Mouse (Mus musculus) cerebellum, adult 11-12 months (tissue): ENCODE measurements around the gene Ptprm.

Experiments used
- DNase-seq: peaks from one replicate; pipeline ENCODE4 v3.0.0; 2022

The Ptprm gene

DNA sequence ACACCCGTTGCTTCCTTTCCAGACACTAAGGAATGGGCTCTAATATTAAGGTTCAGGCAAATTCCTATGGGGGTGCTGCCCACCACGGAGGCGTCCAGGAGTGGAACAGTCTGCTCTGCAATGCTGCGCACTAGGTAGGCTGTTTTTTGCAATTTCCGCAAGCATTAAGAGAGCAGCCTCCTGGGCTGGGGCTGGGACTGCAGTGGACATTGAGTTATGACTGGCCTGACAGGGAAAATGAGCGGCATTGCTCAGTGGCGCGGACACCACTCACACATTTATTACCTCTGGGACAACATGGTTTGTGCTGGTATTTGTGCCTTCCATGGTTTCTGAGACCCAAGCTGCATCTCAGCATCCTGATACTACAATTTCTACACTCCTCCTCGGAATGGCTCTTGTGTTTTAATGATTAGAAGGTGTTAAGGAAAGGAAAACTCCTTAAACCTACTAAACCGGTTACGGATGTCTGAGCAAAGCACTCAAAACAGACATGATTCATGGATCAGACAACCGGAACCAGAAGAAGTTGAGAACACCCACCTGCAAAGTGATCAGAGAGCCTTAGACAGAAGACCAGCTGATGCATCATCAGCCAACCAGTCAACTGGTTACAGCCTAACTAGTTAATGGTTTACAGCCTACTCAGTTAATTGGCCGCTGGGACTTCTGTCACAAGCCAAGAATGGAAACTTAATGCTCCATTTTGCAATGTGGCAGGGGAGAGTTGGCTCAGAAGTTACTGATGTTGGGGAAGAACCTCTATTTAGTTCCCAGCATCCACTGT, 76.9 kb downstream of the Ptprm start:
- DNase-seq, result no peak

DNA sequence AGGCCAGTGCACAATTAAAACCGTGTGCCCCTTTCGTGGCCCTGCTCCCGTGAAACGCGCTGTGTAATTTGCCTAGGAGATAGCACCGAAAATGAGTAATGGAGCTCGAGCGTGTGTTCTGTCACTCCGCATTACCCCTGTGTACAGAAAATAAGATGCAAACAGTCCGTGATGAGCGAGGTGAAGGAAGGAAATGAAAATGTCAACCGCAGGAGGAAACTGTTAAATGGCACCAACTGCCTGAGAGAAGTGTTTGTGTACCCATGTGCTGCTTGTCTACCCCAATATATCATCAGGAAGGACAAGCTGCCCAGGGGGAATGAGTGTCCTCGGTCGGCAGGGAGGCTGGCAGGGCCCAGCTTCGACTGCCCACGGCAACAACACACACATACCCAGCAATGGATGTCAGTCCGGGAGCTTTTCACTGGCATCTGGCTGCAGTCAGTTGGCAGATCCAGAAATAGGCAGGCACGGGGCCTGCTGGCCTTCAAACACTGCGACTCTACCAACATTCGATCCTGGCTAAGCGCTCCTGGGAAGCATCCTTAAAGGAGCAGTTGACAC, 79.6 kb downstream of the Ptprm start:
- peak; percentile 65 for DNase-seq

DNA sequence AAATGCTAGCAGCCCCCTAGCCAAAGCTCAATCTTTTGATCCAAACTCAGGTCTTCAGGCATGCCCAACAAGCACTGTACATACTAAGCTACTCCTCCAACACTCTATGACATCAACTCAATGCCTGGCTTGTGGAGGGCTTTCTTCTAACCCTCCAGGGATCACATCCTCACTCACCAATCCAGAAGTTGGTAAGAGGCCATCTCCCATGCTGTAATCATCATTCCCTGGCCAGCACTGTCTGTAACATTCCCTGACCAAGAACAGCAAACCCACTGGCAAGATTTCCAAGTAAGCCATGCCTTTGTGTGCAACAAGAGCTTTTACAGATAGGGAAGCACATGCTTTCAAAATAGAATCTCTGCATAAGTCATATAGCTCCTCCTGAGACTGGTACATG, 81.3 kb downstream of the Ptprm start:
- DNase-seq, result no peak

DNA sequence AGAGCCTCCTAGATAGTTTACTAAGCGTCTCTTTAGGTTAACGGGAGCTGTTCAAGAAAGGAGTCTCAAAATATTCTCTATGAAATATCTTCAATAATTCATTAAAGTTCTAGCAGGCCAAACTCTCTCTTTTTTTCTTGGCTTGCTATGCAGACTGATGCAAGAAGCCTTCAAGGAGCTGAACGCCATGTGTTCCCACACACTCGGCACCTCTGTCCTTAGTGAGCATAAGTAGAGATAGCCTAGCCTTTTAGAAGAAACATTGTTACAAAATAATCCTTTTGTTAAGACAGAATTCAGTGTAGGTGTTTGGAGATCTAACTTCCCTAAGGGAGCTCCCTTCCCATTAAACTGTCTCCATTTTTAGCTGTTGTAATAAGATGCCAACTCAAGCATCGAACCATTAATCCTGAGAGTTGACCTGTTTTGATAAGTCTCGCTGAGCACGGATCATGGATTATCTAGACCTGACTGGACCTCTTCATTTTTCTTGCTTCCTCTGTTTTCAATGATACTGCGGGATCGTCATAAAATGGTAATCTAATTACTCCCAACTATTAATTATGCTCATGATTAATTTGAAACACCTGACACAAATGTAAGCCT, 85.7 kb downstream of the Ptprm start:
- DNase-seq, result no peak

DNA sequence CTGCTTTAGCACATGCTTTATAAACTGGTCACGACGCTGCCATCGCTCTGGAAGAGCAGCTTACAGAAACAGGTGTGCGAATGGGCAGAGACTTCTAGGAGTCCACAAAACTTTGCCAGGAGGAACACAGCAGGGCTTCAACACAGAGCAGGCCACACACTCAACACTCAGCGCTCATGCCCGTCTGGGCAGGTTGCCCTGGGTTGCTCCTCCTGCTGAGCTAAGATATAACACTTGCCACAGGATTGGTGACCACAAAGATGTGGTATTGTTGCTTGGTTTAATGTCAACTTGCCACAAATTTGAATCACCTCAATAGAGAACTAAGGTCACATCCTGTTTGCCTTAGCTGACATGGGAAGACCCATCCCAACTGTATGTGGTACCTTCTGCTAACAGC, 88.0 kb downstream of the Ptprm start:
- no peak for DNase-seq

DNA sequence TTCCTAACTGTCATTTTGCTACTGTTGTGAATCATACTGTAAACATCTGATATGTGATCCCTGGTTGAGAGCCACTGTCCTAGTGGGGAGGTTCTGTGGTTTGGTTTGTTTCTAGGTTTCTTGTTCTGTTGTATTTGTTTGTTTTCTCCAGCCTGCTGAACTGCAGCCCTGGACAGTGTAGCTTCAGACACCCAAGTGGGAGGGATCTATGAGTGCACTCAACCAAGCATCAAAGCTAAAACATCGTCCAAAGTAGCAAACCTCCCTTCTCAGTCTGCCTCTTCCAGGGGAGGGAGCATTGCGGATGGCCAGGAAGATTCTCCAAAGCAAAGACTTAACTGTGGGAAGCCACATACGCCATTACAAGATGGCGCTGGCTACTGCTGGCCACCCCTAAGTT, 88.7 kb downstream of the Ptprm start:
- no peak for DNase-seq

DNA sequence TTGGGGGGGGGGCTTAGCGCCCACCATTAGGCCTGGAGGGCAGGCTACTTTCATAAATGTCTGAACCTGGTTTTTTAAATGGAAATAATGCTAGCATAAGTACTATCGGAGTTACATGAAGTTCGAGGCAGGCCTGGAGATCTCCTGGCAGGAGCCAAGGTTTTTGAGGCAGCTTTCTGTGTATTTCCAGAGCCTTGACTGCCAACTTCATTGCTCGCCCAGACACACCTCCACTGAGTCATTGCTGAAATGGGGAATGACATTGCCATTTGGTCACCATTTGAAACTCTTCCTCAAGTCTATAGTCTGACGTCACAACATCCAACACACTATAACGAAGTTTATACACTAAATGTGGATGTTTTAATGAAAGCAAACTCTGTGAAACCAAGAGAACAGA, 89.5 kb downstream of the Ptprm start:
- no peak for DNase-seq

DNA sequence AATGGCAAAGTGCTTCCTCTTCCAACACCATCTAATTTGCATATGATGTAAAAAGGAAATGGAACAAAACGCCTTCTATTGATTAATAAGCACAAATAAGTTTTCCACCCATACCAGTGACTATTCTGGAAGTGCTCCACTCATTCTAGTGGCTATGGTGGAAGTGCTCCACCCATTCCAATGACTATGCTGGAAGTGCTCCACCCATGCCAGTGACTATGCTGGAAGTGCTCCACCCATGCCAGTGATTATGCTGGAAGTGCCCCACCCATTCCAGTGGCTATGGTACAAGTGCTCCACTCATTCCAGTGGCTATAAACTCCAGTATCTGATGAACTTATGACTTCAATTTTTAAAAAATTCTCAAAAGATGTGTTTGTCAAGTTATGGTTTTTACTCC, 91.2 kb downstream of the Ptprm start:
- DNase-seq, result no peak

DNA sequence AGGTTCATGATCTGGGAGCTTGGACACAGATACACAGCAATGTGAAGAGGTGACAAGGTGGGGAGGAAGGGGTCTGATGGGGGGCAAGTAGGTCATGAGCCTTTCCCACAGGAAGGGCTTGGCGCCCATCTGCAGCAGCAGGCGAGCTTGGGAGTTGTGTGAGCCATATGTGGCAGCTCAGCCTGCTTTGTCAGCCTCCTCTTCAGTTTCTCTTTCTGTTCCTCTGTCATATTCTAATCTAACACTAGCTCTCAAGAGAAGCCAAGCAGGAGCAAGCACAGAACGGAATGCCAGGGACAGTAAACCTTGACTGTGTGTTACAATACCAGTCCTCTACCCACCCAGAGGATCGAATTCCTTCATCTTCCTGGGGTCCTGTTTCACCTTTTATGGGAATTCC, 94.2 kb downstream of the Ptprm start:
- no peak for DNase-seq

DNA sequence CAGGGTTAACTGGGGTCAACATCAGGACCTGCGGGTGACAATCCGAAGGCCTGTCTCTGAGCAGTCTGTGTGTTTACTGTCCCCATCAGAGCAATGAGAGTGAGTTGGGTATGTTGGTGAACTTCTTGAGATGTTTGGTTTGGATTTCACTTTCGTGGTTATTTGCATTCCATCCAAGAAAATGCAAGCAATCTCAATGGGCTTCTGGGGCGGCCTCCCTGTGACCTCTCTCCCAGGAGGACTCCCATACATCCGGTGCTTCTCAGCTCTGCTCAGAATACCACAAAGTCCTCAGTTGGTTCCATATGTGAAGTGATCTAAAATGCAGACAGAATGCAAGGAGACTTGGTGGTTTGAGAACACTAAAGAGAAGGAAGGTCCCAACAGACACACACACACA, 96.5 kb downstream of the Ptprm start:
- no peak for DNase-seq

DNA sequence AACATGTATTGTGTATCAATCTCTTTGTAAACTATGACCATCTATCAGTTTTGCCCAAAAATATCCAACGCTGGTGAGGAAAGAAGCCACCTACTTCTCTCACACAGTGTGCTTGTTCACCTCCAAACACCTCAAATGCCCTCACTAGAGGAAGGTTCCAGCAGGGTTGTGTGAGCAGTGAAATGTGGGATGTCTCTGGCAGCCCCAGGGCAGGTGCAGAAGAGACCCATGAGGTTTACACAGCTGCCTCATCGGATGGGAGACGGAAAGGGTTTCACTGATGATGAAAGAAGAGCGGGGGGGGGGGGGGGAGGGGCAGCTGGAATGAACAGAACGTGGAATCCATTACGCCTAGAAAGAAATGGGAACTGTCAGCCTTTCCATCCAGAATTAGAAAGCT, 98.1 kb downstream of the Ptprm start:
- DNase-seq, result no peak

DNA sequence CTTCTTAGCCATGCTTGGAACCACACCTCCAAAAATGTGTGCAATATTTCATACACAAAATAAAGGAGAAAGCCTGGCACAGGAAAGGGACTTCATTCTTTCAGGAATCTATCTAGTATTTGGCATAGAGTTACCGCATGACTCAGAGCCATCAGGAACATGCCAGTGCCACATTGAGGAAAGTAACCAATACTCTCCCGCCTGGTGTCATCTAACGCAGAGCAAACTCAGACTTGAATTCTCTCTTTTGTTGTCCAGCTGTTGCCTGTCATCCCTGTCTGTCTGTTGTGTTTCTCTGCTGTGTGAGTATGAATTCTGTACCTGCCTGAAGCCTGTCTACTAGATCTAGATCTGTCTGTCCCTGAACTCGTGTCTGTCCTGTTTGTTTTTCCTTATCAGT, 100.8 kb downstream of the Ptprm start:
- no peak for DNase-seq

DNA sequence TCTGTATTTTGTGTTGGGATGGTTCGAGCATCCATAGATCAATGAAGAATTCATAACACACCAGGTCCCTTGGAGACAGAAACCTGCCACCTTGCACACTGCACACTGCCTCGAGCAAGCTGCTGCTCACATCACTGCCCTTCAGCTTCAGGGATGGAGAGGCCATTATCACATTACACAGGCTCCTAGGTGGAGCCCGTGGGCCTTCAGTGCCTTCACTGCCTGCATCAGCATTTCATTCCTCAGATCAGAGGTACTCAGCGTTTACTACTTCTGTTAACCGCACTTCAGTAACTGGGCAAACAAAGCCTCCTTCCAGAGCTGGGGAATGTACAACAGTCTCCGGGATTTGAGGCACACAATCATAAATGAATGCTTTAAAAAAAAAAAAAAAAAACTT, 101.3 kb downstream of the Ptprm start:
- DNase-seq, result no peak

DNA sequence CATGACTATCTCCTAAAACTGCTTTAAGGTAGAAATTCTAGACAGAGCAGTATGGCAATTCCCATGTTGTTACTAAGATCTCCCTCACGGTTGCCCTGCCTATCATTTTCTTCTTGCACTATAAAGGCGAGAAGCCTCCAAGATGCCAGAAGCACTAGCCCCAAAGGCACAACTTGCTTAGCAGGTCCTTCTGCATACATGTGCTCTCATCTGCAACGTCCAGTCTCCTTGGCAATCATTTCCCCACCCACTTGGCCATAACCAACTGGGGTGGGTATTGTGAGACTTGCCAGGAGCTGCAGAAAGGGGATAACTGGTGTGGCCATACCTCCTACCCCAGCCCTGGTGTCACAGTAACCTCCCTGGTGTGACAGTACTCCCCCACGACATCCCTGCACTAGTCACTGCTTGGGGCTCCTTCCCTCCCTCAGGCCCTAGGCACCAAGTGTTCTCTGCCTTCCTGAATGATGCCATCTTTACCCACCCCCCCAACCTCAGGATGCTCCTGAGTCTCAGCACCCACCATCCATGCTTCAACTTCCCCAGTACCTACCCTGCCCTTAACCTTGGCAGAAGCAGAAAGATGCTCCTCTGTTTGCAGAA, 108.9 kb downstream of the Ptprm start:
- no peak for DNase-seq

DNA sequence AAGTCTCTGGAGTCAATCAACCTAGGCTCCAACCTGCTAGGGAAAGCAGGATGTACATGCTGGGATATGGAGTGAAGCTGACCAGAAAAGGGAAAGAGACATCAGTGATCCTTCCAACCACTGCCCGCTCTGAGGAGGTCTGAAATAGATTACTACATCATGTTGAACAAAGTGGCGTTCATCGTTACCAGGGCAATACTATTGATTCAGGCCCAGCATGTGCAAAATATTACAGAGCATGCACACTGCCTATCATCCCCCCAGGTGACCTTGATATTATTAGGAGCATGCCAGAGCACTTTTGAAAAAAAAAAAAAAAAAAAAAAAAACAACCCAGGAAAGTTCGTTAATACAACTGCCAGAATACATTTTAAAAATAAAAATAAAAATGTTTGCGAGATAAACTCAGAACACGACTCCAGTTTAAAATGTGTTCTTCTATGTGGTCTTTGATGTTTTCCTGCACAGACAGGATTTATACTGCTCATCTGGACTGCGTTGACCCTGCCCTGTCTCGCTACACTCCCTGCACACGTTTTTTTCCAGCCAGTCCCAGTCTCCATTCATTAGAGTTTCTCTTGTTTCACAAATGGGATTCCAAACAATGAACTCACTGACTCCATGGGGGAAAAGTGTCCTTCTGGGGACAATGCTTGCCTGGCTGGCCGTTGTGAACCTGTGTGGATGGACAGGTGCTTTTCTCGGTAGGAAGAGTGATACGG, 111.3 kb downstream of the Ptprm start:
- no peak for DNase-seq

DNA sequence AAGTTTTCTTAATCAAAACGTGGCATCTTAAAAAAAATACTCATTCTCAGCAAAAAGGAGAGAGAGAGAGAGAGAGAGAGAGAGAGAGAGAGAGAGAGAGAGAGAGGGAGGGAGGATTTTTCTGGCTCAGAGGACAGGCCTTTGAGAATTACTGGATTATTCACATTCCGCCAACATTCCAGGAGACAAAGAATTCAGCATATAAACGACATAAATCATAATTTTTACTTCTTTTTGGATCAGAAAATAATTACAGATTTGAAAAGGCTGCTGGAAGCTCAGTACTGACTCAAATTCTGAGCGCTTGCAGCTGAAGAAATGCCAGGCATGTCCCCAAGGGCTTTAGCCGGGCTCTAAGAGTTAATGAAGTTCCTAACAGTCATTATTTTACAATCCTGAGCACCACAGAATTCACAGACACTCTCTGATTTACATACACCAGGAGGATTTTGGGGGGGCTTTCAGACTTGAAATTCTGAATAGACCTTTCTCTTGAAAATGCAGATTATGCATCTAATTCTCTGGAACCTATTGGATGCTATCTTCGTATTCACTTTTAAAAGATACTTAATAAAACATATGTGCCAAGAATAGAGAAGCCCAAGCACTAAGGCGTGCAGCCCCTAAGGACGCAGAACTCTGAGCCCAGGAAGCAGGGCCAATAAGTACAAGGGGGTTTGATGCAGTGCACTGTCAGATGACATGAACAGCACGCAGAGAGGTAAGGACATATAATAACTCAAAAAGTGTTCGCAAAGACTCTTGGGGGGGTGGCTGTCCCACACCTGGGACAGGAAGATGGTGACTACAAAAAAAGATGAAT, 112.1 kb downstream of the Ptprm start:
- no peak for DNase-seq

DNA sequence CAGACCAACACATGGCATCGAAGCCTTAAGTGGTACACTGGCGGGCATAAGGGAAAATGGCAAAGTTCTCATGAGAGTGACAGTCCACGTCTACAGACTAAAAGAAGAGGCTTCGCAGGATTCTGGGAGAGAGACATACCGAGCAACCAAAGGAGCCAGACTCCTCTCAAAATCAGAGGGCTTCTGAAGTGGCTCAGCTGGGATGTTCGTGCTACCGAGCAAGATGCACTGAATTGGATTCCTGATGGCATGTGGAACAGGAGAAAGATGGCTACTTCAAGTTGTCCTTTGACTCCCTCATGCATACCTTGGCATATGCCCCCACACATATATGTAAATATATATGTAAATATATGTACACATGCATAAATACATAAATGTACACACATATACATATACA, 115.4 kb downstream of the Ptprm start:
- no peak for DNase-seq

DNA sequence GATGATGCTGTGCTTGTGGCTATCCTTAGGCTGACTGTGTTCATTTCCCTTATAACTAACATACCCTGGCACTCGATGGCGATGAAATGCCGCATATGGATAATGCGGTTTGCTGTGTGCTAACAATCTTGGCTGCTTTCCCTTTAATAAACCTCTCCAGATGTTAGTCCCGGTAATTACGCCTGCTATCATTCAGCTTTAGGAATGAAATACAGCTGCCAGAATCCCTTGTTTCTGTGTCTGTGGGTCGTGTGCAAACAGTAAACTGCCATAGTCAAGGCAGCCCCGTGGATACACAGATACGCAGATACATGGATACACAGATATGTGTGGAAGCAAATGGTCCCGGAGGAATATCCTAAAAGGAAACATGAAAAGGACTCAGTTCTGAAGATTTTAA, 116.8 kb downstream of the Ptprm start:
- no peak for DNase-seq

DNA sequence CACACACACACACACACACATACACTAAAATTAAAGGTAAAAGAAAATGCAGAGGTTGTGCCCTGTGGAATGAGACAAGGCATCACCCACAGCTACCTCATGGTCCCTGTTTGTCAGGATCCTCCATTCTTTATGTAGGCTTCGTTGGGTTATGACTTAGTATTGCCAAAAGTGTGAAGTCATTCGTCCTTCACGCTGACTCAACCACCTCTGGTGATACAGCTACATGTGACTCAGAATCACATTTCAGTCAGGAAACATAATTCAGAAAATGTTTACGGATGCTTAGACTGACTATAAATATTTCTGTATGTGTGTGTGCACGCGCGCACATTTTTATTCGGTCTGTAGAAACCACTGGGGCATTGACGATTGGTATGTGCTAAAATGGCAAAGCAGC, 121.2 kb downstream of the Ptprm start:
- DNase-seq, result no peak

DNA sequence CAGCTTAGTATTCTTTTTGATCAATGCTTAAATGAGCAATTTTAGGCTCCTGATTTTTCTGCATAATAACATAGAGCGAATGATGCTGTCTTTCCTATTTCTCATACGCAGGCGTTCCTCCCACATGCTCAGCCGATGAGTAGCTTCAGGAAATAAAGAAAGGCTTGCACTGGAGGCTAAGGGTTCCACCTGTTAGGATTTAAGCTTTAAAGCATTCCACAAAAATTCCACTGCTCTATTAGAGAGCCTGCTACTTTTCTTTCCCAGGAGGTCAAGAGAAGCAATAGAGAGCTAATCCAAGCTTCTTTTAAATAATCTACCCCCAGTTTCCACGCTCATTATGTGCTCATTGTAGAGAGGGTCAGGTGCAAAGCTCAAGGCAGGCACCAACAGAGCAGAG, 127.3 kb downstream of the Ptprm start:
- no peak for DNase-seq

DNA sequence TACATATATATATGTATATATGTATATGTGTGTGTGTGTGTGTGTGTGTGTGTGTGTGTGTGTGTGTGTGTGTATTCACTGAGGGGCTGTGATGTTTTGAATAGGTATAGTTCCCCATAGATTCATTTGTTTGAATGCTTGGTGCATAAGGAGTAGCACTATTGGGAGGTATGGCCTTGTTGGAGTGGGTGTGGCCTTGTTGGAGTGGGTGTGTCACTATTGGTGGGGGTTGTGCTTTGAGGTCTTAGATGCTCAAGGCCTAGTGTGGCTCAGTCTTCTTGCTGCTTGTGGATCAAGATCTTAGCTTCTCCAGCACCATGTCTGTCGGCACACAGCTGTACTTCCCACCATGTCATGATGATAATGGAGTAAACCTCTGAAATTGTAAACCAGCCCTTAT, 138.9 kb downstream of the Ptprm start:
- no peak for DNase-seq

DNA sequence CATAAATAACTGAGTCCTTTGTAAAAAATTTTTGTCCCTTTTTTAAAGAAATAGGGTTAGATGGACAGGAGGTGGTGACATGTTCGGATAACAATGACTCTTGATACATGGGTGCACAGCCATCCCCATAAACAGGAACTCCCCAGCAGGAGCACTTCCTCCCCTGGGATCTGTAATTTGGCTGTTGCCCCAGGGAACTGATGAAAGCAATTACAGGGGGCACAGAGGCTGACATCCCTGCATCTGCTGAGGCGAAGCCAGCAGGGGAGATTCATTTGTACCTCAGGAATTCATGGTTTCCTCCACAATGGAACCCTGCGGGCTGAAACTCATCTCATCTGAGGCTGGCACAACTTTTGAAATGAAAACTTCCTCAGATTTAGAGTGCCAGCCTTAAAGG, 140.5 kb downstream of the Ptprm start:
- no peak for DNase-seq
